Mouse (Mus musculus) C2C12 (cell line): Measurements from ENCODE around the gene A030014E15Rik. TPM values are rescaled to one million over a fixed set of nuclear protein-coding genes. Genes with fewer than 3 reads are reported as not detected.
"Not testable (repeated sequence)": the region's sequence is repeated elsewhere in the genome, so short reads cannot be mapped to it uniquely, and the experiment has no call there.

Experiments
- H3K27me3 ChIP-seq: one replicate; pipeline ENCODE4 v1.6.1; 2011; ENCODE audit not compliant: control insufficient read depth, insufficient read depth, insufficient read length
- H3K36me3 ChIP-seq: one replicate; pipeline ENCODE4 v1.6.1; 2011; ENCODE audit not compliant: control insufficient read depth, insufficient read depth
- H3K4me3 ChIP-seq: one replicate; pipeline ENCODE4 v1.5.1; 2011; ENCODE audit warnings: mild to moderate bottlenecking, control low read depth; ENCODE audit not compliant: poor library complexity, insufficient read depth, severe bottlenecking
- H3K79me2 ChIP-seq: one replicate; pipeline ENCODE4 v1.6.1; 2011; ENCODE audit not compliant: control insufficient read depth, insufficient read depth
- H3K79me3 ChIP-seq: one replicate; pipeline ENCODE4 v1.6.1; 2011; ENCODE audit warnings: low read depth, control low read depth
- H3ac ChIP-seq: one replicate; pipeline ENCODE3; 2011; ENCODE audit warnings: low read depth; ENCODE audit not compliant: control insufficient read depth, insufficient read length
- CEBPB ChIP-seq: IDR thresholded peaks from one replicate; pipeline ENCODE4 v1.6.1; 2011; ENCODE audit warnings: low read depth, mild to moderate bottlenecking, control low read depth, moderate library complexity
- CTCF ChIP-seq: IDR thresholded peaks from one replicate; pipeline ENCODE4 v1.5.1; 2011; ENCODE audit not compliant: control insufficient read depth, insufficient read depth, insufficient read length
- FOSL1 ChIP-seq: IDR thresholded peaks from one replicate; pipeline ENCODE4 v1.8.0; 2011; ENCODE audit warnings: mild to moderate bottlenecking, low read length; ENCODE audit not compliant: poor library complexity, insufficient read depth, severe bottlenecking
- MAX ChIP-seq: IDR thresholded peaks from one replicate; pipeline ENCODE4 v1.6.1; 2011; ENCODE audit warnings: mild to moderate bottlenecking, control low read depth
- MYOD1 ChIP-seq: IDR thresholded peaks from one replicate; pipeline ENCODE4 v1.6.1; 2011; ENCODE audit warnings: low read depth; ENCODE audit not compliant: control insufficient read depth, insufficient read length
- MYOG ChIP-seq: IDR thresholded peaks from one replicate; pipeline ENCODE4 v1.6.1; 2011; ENCODE audit not compliant: control insufficient read depth, insufficient read length; ENCODE audit errors: extremely low read depth
- USF1 ChIP-seq: IDR thresholded peaks from one replicate; pipeline ENCODE4 v1.6.1; 2011; ENCODE audit warnings: low read depth, mild to moderate bottlenecking, control low read depth, moderate library complexity
- polyA plus RNA-seq: library from polyadenylated mRNA; unstranded; fragments of >200 nt; fragmentation: generic; extraction: Trizol; gene quantifications from one replicate; pipeline ENCODE4 v1.2.1, GENCODE M21; 2012; ENCODE audit warnings: missing spikeins

The A030014E15Rik gene
- polyA plus RNA-seq, 1 experiment, result not detected

DNA sequence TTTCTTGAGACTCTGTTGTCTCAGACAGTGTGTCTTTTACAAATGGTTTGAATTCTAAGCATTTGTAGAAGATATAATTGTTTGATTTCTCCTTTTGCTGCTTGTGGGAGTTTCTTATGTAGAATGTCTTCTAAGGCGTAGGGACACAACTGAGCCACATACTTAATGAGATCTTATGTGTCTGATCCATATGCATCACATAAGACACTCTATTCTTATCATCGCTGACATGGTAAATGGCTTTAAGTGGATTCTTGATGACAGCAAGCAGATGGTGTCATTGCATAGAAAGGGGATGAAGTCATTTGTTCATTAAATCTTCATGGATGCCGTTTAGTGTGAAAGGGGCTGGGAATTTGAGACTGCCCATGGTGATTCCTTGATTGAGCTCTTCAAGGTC, 18.8 kb upstream of the A030014E15Rik start:
- Histone ChIP-seq H3K79me3 (no peaks in the 10 kb centered on the region), H3K36me3 (peaks cover 17% of the 10 kb centered on the region), H3K79me2 (no peaks in the 10 kb centered on the region), H3K27me3 (no peaks in the 10 kb centered on the region), H3ac (no peak overlapping the region), H3K4me3 (no peak overlapping the region)
- no peak for TF ChIP-seq MAX
- no peak for TF ChIP-seq MYOG

- TF ChIP-seq CEBPB (no peak), USF1 (no peak), MYOD1 (no peak), FOSL1 (no peak), CTCF (no peak), MYOG (no peak), MAX (no peak)
- H3K79me3 ChIP-seq, result no peaks in the 10 kb centered on the region
- no peaks in the 10 kb centered on the region for H3K27me3 ChIP-seq
- no peaks in the 10 kb centered on the region for H3K36me3 ChIP-seq
- no peak within 1 kb of the TSS for H3ac ChIP-seq
- no peak within 1 kb of the TSS for H3K4me3 ChIP-seq
- no peaks in the 10 kb centered on the region for H3K79me2 ChIP-seq
Observed at GRCm38 (mm10) chr1:82913025-82913424, 11.7 kb upstream of the A030014E15Rik start, which contains the start of gene A030005L19Rik. TSS of gene A030005L19Rik (plus strand) at chr1:82913325.

GRCm38 (mm10) chr1:82913434-82913833, 11.3 kb upstream of the A030014E15Rik start:
- not testable (repeated sequence) for H3ac ChIP-seq, H3K79me2 ChIP-seq, H3K36me3 ChIP-seq, H3K4me3 ChIP-seq, H3K27me3 ChIP-seq, H3K79me3 ChIP-seq

DNA sequence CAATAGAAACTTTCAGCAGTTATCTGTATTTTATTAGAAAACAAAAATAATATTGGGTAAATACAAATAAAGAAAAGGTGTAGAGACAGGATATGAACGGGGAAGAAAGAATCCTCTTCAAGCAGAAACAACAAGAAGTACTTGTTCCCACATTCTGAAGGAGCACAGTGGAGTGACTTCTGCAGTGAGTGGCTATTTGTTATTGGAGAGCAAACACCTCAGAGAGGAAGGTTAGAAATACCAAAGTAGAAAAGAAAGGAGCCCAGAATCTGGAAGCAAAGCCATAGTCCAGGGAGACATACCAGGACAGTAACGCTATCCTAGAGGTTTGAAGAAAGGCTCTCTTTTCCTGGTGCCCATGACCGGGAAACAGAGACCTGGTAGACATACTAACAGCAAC, 5.8 kb downstream of the A030014E15Rik start:
- not testable (repeated sequence) for H3K36me3 ChIP-seq, H3K79me3 ChIP-seq, H3ac ChIP-seq, H3K4me3 ChIP-seq, H3K79me2 ChIP-seq
- peaks cover 16% of the 10 kb centered on the region for H3K27me3 ChIP-seq

DNA sequence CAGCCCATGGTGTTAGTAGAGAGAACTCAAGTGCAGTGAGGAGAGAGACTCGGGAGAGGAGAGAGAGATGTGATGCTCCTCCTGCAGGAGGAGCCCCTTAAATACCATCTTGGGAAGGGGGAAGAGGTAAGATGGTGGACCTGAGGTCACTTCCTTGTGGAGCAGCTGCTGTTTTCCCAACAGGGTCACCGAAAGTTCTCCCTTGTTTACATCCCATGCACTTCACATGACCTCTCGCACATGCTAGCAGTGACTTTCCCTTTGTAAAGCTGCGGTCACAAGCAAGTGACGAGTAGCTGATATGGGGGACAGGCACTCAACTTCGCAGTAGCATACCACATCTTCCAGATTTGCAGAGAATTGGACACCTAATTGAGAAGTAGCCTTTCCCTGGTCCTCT, 6.6 kb downstream of the A030014E15Rik start, which contains the start of gene Gm6217:
Gene Gm6217 (minus strand): TSS at position 74 of the 400 bp plus-strand sequence.
- not testable (repeated sequence) for H3K36me3 ChIP-seq, H3ac ChIP-seq, H3K79me3 ChIP-seq, H3K4me3 ChIP-seq, H3K79me2 ChIP-seq
- peaks cover 16% of the 10 kb centered on the region for H3K27me3 ChIP-seq

GRCm38 (mm10) chr1:82938666-82939065, 13.9 kb downstream of the A030014E15Rik start:
- no peak overlapping the region for H3K4me3 ChIP-seq
- H3ac ChIP-seq, result no peak overlapping the region
- H3K27me3 ChIP-seq, result no peaks in the 10 kb centered on the region
- no peaks in the 10 kb centered on the region for H3K79me2 ChIP-seq
- H3K36me3 ChIP-seq, result no peaks in the 10 kb centered on the region
- no peaks in the 10 kb centered on the region for H3K79me3 ChIP-seq
- TF ChIP-seq MYOD1 (no peak), CEBPB (no peak), FOSL1 (no peak), MAX (no peak), CTCF (no peak), USF1 (no peak), MYOG (no peak)

DNA sequence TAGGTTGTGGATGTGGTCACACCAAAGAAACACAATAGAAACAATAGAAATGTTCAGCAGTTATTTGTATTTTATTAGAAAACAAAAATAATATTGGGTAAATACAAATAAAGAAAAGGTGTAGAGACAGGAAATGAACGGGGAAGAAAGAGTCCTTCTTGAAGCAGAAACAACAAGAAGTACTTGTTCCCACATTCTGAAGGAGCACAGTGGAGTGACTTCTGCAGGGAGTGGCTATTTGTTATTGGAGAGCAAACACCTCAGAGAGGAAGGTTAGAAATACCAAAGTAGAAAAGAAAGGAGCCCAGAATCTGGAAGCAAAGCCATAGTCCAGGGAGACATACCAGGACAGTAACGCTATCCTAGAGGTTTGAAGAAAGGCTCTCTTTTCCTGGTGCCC, 17.8 kb downstream of the A030014E15Rik start:
- H3K27me3 ChIP-seq, H3K79me3 ChIP-seq, H3K79me2 ChIP-seq: not testable (repeated sequence)

DNA sequence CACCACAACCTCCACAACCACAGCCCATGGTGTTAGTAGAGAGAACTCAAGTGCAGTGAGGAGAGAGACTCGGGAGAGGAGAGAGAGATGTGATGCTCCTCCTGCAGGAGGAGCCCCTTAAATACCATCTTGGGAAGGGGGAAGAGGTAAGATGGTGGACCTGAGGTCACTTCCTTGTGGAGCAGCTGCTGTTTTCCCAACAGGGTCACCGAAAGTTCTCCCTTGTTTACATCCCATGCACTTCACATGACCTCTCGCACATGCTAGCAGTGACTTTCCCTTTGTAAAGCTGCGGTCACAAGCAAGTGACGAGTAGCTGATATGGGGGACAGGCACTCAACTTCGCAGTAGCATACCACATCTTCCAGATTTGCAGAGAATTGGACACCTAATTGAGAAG, 18.6 kb downstream of the A030014E15Rik start, which contains the start of gene A030003K21Rik:
Gene A030003K21Rik (minus strand): TSS at position 94 of the 400 bp plus-strand sequence.
- H3ac ChIP-seq, H3K79me3 ChIP-seq, H3K4me3 ChIP-seq, H3K36me3 ChIP-seq, H3K79me2 ChIP-seq, H3K27me3 ChIP-seq: not testable (repeated sequence)

More for the DNA sequence above, 17.8 kb downstream of the A030014E15Rik start:
- not testable (repeated sequence) for H3K36me3 ChIP-seq, H3ac ChIP-seq, H3K4me3 ChIP-seq

- not testable (repeated sequence) for H3K79me2 ChIP-seq, H3K79me3 ChIP-seq, H3K4me3 ChIP-seq, H3K27me3 ChIP-seq, H3K36me3 ChIP-seq, H3ac ChIP-seq
Observed at GRCm38 (mm10) chr1:82946029-82946428, 21.3 kb downstream of the A030014E15Rik start.
